ENCODE assay signal across 41 mouse cellular contexts in genomic region chr13:111304194-111304593, GRCm38 (mm10). TPM values are rescaled to one million over a fixed set of nuclear protein-coding genes. Genes with fewer than 3 reads are reported as not detected.
DNase-seq lines count a peak whose midpoint lies in the region; ATAC-seq and TF ChIP-seq lines count a peak whose summit lies in the region.
"Had no signal": no experiment of that assay in that cellular context is flagged by ENCODE, and none has a peak within 500 bp of the region (broad histone marks: within the 10 kb centered on the region; RNA-seq: fewer than 3 reads in every experiment).

No protein-coding gene starts in this region.

- no peak overlapping the region for H3K27ac ChIP-seq in midbrain, embryonic 11.5 days (ENCODE audit: low read depth, low read length)
- H3K27ac ChIP-seq in midbrain, postnatal 0 days (ENCODE audit: low read depth, low read length): no peak overlapping the region
- H3K27ac ChIP-seq: heart, embryonic 15.5 days; hindbrain, embryonic 13.5 days; limb, embryonic 13.5 days; midbrain, embryonic 13.5 days; stomach, embryonic 15.5 days had no signal

- no peak for TF ChIP-seq CTCF in midbrain, postnatal 0 days (IDR thresholded peaks at IDR 0.05)

- no peaks in the 10 kb centered on the region for H3K9me3 ChIP-seq in midbrain, embryonic 11.5 days (ENCODE audit: control insufficient read depth, low read length)
- no peaks in the 10 kb centered on the region for H3K9me3 ChIP-seq in midbrain, postnatal 0 days (ENCODE audit: low read length)
- H3K9me3 ChIP-seq: heart, embryonic 15.5 days; hindbrain, embryonic 13.5 days; limb, embryonic 13.5 days; megakaryocyte, embryonic 14.5 days; midbrain, embryonic 13.5 days; stomach, embryonic 15.5 days had no signal

- no peaks in the 10 kb centered on the region for H3K36me3 ChIP-seq in midbrain, embryonic 11.5 days (ENCODE audit: control insufficient read depth, insufficient read depth, low read length)
- no peaks in the 10 kb centered on the region for H3K36me3 ChIP-seq in midbrain, postnatal 0 days (ENCODE audit: insufficient read depth, low read length)
- H3K36me3 ChIP-seq: heart, embryonic 15.5 days; hindbrain, embryonic 13.5 days; limb, embryonic 13.5 days; midbrain, embryonic 13.5 days; stomach, embryonic 15.5 days had no signal

- peak; percentile 23 for DNase-seq in heart, adult 11 months
- no peak for DNase-seq in heart, postnatal 10 days
- DNase-seq in midbrain, embryonic 11.5 days (ENCODE audit: low spot score, missing footprints): peak; percentile 19
- no peak for DNase-seq in midbrain, postnatal 0 days (ENCODE audit: low spot score)
- DNase-seq in brain, adult 2 months (ENCODE audit: low read depth, low spot score): peak; percentile 76
- DNase-seq: adrenal gland, postnatal 10 days; cerebellum, adult 11 months; cerebellum, adult 9-10 months; gastrocnemius, postnatal 10 days; heart, postnatal 4 days; kidney, adult 9 months; kidney, postnatal 10 days; lung, postnatal 4 days; right cerebral cortex, postnatal 14 days; thymus, adult 2 months; thymus, postnatal 36 days had no signal

- no peak overlapping the region for H3K4me3 ChIP-seq in midbrain, embryonic 11.5 days (ENCODE audit: low read depth, low read length)
- no peak overlapping the region for H3K4me3 ChIP-seq in midbrain, postnatal 0 days (ENCODE audit: low read depth, low read length)
- H3K4me3 ChIP-seq: erythroblast, embryonic 14.5 days; heart, embryonic 15.5 days; hindbrain, embryonic 13.5 days; limb, embryonic 13.5 days; megakaryocyte, embryonic 14.5 days; midbrain, embryonic 13.5 days; stomach, embryonic 15.5 days had no signal

- ATAC-seq in midbrain, embryonic 11.5 days (ENCODE audit: low FRiP score): no peak
- ATAC-seq in midbrain, postnatal 0 days (ENCODE audit: low FRiP score): no peak
- ATAC-seq in inflammation-experienced regulatory T-cells, adult 6 months: no peak
- ATAC-seq: activated CD4-positive, CD25-positive, alpha-beta regulatory T cell, adult 4 months; intestine, postnatal 0 days; midbrain, embryonic 13.5 days had no signal

- H3K9ac ChIP-seq in midbrain, embryonic 11.5 days (ENCODE audit: low read length): no peak overlapping the region
- no peak overlapping the region for H3K9ac ChIP-seq in midbrain, postnatal 0 days (replicated peaks; ENCODE audit: low read length, poor library complexity, severe bottlenecking)
- H3K9ac ChIP-seq: heart, embryonic 15.5 days; hindbrain, embryonic 13.5 days; limb, embryonic 13.5 days; midbrain, embryonic 13.5 days; stomach, embryonic 15.5 days had no signal

- 85% methylated on average over 2 of the region's 2 CpGs for WGBS in midbrain, embryonic 11.5 days
- 86% methylated on average over 2 of the region's 2 CpGs for WGBS in midbrain, postnatal 0 days

- no peak overlapping the region for H3K4me2 ChIP-seq in midbrain, embryonic 11.5 days
- H3K4me2 ChIP-seq in midbrain, postnatal 0 days (ENCODE audit: low read depth, low read length, poor library complexity, severe bottlenecking): no peak overlapping the region
- H3K4me2 ChIP-seq: heart, embryonic 15.5 days; hindbrain, embryonic 13.5 days; limb, embryonic 13.5 days; liver, embryonic 11.5 days; midbrain, embryonic 13.5 days; stomach, embryonic 15.5 days had no signal

- H3K4me1 ChIP-seq in midbrain, embryonic 11.5 days (ENCODE audit: control insufficient read depth, insufficient read depth, low read length): no peaks in the 10 kb centered on the region
- no peaks in the 10 kb centered on the region for H3K4me1 ChIP-seq in midbrain, postnatal 0 days (ENCODE audit: insufficient read depth, low read length)
- H3K4me1 ChIP-seq: heart, embryonic 15.5 days; hindbrain, embryonic 13.5 days; megakaryocyte, embryonic 14.5 days; midbrain, embryonic 13.5 days had no signal

- H3K27me3 ChIP-seq in midbrain, embryonic 11.5 days (ENCODE audit: control insufficient read depth, insufficient read depth, low read length): no peaks in the 10 kb centered on the region
- no peaks in the 10 kb centered on the region for H3K27me3 ChIP-seq in midbrain, postnatal 0 days (ENCODE audit: insufficient read depth, low read length)
- H3K27me3 ChIP-seq: CH12.LX; heart, embryonic 15.5 days; hindbrain, embryonic 13.5 days; limb, embryonic 13.5 days; midbrain, embryonic 13.5 days; stomach, embryonic 15.5 days had no signal

- intact Hi-C loops in heart, postnatal 10 days (cut with DNase I): no loop called here

RNA-seq across cellular contexts. Expression of gene Actbl2, which starts 49.4 kb away (rescaled TPM):
- not detected for total RNA-seq in heart, postnatal 10 days (2021)
- polyA plus RNA-seq in midbrain, embryonic 11.5 days (2014; fragmentation: Nextera tagmentation; extraction: Ambion mirVana): not detected in 2 replicates
- not detected in 2 replicates for total RNA-seq in midbrain, postnatal 0 days (2014; rRNA removed)
- polyA plus RNA-seq in midbrain, postnatal 0 days (2015; fragmentation: Nextera tagmentation; extraction: Ambion mirVana): not detected in 2 replicates
- polyA plus RNA-seq in inflammation-experienced regulatory T-cells, adult 6 months (2017; shearing (Covaris generic)): under 1 TPM in 2 of 3 experiments, not detected in 1; 0.20 to 0.77 TPM
- total RNA-seq: adrenal gland, postnatal 10 days; CH12.LX; common myeloid progenitor, adult 5-6 weeks; ES-E14; gastrocnemius, postnatal 10 days; heart, postnatal 4 days; layer of hippocampus, postnatal 10 days; left cerebral cortex, adult 18-20 months; left cerebral cortex, postnatal 36 days; monocyte, adult 5-6 weeks had no signal
- polyA plus RNA-seq: C2C12; embryonic facial prominence, embryonic 14.5 days; erythroblast, embryonic 14.5 days; forebrain, embryonic 11.5 days; heart, embryonic 15.5 days; hindbrain, embryonic 13.5 days; intestine, postnatal 0 days; large intestine, adult 2 months; limb, embryonic 13.5 days; liver, embryonic 11.5 days; liver, embryonic 16.5 days; lung, embryonic 16.5 days; midbrain, embryonic 13.5 days; neural tube, embryonic 14.5 days; thymus, adult 2 months had no signal

Comparison
In these comparisons a context has a peak if more than half of its experiments do, and no peak if none do; other contexts are left out.
1. DNase-seq: peak in heart, adult 11 months (single experiment), midbrain, embryonic 11.5 days (single experiment) and brain, adult 2 months (single experiment); none in heart, postnatal 10 days (0 of 2) and midbrain, postnatal 0 days (single experiment).